Mouse (Mus musculus) layer of hippocampus, adult 2 months (tissue): ENCODE data around the gene Pdpk1. TPM values are rescaled to one million over a fixed set of nuclear protein-coding genes. Genes with fewer than 3 reads are reported as not detected.

Experiments
- DNase-seq, 2 experiments: peaks; one replicate each; pipeline ENCODE4 v3.0.0; 2022; ENCODE audit warnings: low spot score in 2 of 2
- H3K27ac ChIP-seq: fragments of 200-600 bp; 2 replicates; pipeline ENCODE4 v1.8.1; 2022
- H3K4me3 ChIP-seq: fragments of 200-600 bp; 2 replicates; pipeline ENCODE4 v1.8.1; 2022; ENCODE audit warnings: mild to moderate bottlenecking
- CTCF ChIP-seq: fragments of 200-600 bp; conservative IDR thresholded peaks from 2 replicates; pipeline ENCODE4 v1.8.1; 2022; ENCODE audit warnings: antibody characterized with exemption, mild to moderate bottlenecking, moderate library complexity
- total RNA-seq, 2 experiments: library from RNA; stranded (reverse); gene quantifications; 2 replicates each; pipeline ENCODE4 v1.2.3; 2021

The Pdpk1 gene
- total RNA-seq, 2 experiments from 2014 or later = 97.3 to 109 TPM

- no peak overlapping the region for H3K27ac ChIP-seq
- no peak for TF ChIP-seq CTCF
- no peak overlapping the region for H3K4me3 ChIP-seq
- no peak for DNase-seq
Observed at GRCm38 (mm10) chr17:24037360-24037759, 113.4 kb downstream of the Pdpk1 start.

GRCm38 (mm10) chr17:24036954-24037353 is 113.8 kb downstream of the Pdpk1 start:
- Histone ChIP-seq H3K27ac (no peak overlapping the region), H3K4me3 (no peak overlapping the region)
- TF ChIP-seq CTCF = peak; percentile 55
- DNase-seq = no peak

- no peak for TF ChIP-seq CTCF
- Histone ChIP-seq H3K27ac (no peak overlapping the region), H3K4me3 (no peak overlapping the region)
- DNase-seq = no peak
Observed at GRCm38 (mm10) chr17:24035087-24035486, 115.6 kb downstream of the Pdpk1 start.

GRCm38 (mm10) chr17:24030551-24030950 is 120.2 kb downstream of the Pdpk1 start:
- no peak for TF ChIP-seq CTCF
- Histone ChIP-seq H3K4me3 (no peak overlapping the region), H3K27ac (no peak overlapping the region)
- DNase-seq = no peak

GRCm38 (mm10) chr17:24029477-24029876 is 121.2 kb downstream of the Pdpk1 start:
- H3K27ac ChIP-seq = no peak overlapping the region
- no peak for DNase-seq
- no peak for TF ChIP-seq CTCF
- H3K4me3 ChIP-seq = no peak overlapping the region

Other genes starting within 250 kb of the Pdpk1 start
- not detected for gene Dcpp3, start 233.5 kb downstream of the Pdpk1 start, total RNA-seq
- gene Sbp, start 209.3 kb downstream of the Pdpk1 start, total RNA-seq = not detected
- gene Sbpl, start 195.7 kb downstream of the Pdpk1 start, total RNA-seq = not detected
- under 1 TPM in 1 of 2 experiments, not detected in 1; 0.32 TPM for gene Prss30, start 170.4 kb downstream of the Pdpk1 start, total RNA-seq
- gene Prss22, start 152.8 kb downstream of the Pdpk1 start, total RNA-seq = not detected
- gene Prss27, start 112.8 kb downstream of the Pdpk1 start, total RNA-seq = not detected
- 10 to 100 TPM; 26.6 to 28.8 TPM for gene Kctd5, start 77.4 kb downstream of the Pdpk1 start, total RNA-seq
- gene Amdhd2, start 12.8 kb upstream of the Pdpk1 start, total RNA-seq = 10 to 100 TPM; 43.1 to 45.3 TPM
- 1,000 to 10,000 TPM; 1,075 to 1,153 TPM for gene Atp6v0c, start 18.8 kb upstream of the Pdpk1 start, total RNA-seq
- 10 to 100 TPM; 61.2 to 66.1 TPM for gene Tbc1d24, start 54.6 kb upstream of the Pdpk1 start, total RNA-seq
- gene Ntn3, start 58.6 kb upstream of the Pdpk1 start, total RNA-seq = 1 to 10 TPM; 9.1 to 9.9 TPM
- 1 to 10 TPM; 9.5 to 9.8 TPM for gene Tedc2, start 69.9 kb upstream of the Pdpk1 start, total RNA-seq
- gene Ccnf, start 100.6 kb upstream of the Pdpk1 start, total RNA-seq = 1 to 10 TPM; 4.6 to 6.2 TPM
- gene Abca17, start 200.1 kb upstream of the Pdpk1 start, total RNA-seq = 1 to 10 TPM in 1 of 2 experiments, under 1 TPM in 1; 0.69 to 1.2 TPM
- 10 to 100 TPM; 64.6 to 66.9 TPM for gene Abca3, start 201.0 kb upstream of the Pdpk1 start, total RNA-seq